Mouse (Mus musculus): ENCODE data around the gene Lrrc43.

GRCm38 (mm10) chr5:123439312-123439711 is 49.8 kb upstream of the Lrrc43 start:
- TF ChIP-seq CTCF (IDR thresholded peaks at IDR 0.05; ENCODE audit: borderline replicate concordance, insufficient read depth, low read length) (no peak), POLR2A (IDR thresholded peaks at IDR 0.05; ENCODE audit: low read depth, low read length) (no peak)
